Mouse (Mus musculus): ENCODE measurements around the gene Efna1. TPM values are rescaled to one million over a fixed set of nuclear protein-coding genes. Genes with fewer than 3 reads are reported as not detected.

The Efna1 gene
- polyA plus RNA-seq, 1 experiment from 2014 or later: 14.3 TPM

GRCm38 (mm10) chr3:89287286-89287685 is 6.3 kb upstream of the Efna1 start:
- Histone ChIP-seq H3K9me3 (replicated peaks) (no peaks in the 10 kb centered on the region), H3K27ac (no peak overlapping the region), H3K4me1 (peaks cover 4% of the 10 kb centered on the region), H3K9ac (no peak overlapping the region), H3K4me2 (replicated peaks) (no peak overlapping the region), H3K36me3 (no peaks in the 10 kb centered on the region), H3K27me3 (peaks cover 3% of the 10 kb centered on the region; the same call in 1 of the 2 replicates), H3K4me3 (no peak overlapping the region)
- no peak for ATAC-seq (ENCODE audit: low FRiP score)
- 60% methylated on average over 5 of the region's 5 CpGs for WGBS

- no peak overlapping the region for H3K27ac ChIP-seq
- H3K9ac ChIP-seq: no peak overlapping the region
- no peak overlapping the region for H3K4me2 ChIP-seq (replicated peaks)
- no peaks in the 10 kb centered on the region for H3K9me3 ChIP-seq (replicated peaks)
- H3K36me3 ChIP-seq: no peaks in the 10 kb centered on the region
- ATAC-seq (ENCODE audit: low FRiP score): no peak
- H3K4me3 ChIP-seq: no peak overlapping the region
- peaks cover 20% of the 10 kb centered on the region for H3K27me3 ChIP-seq
- peaks cover 14% of the 10 kb centered on the region for H3K4me1 ChIP-seq
- 27% methylated on average over 2 of the region's 2 CpGs for WGBS
Observed at GRCm38 (mm10) chr3:89285526-89285925, 4.6 kb upstream of the Efna1 start.

- Histone ChIP-seq H3K4me2 (replicated peaks) (no peak overlapping the region), H3K4me1 (peaks cover 27% of the 10 kb centered on the region), H3K9me3 (replicated peaks) (no peaks in the 10 kb centered on the region), H3K4me3 (no peak overlapping the region), H3K9ac (no peak overlapping the region), H3K27me3 (peaks cover 28% of the 10 kb centered on the region), H3K27ac (no peak overlapping the region), H3K36me3 (no peaks in the 10 kb centered on the region)
- no peak for ATAC-seq (ENCODE audit: low FRiP score)
- 90% methylated on average over 3 of the region's 3 CpGs for WGBS
Observed at GRCm38 (mm10) chr3:89284261-89284660, 3.3 kb upstream of the Efna1 start.

GRCm38 (mm10) chr3:89282291-89282643 is 1.3 kb upstream of the Efna1 start:
- Histone ChIP-seq H3K4me1 (peaks cover 37% of the 10 kb centered on the region), H3K4me3 (no peak overlapping the region), H3K27me3 (peaks cover 48% of the 10 kb centered on the region), H3K9ac (no peak overlapping the region), H3K4me2 (replicated peaks) (no peak overlapping the region), H3K27ac (no peak overlapping the region), H3K9me3 (replicated peaks) (no peaks in the 10 kb centered on the region), H3K36me3 (no peaks in the 10 kb centered on the region)
- WGBS: 26% methylated on average over 4 of the region's 4 CpGs
- no peak for ATAC-seq (ENCODE audit: low FRiP score)

- Histone ChIP-seq H3K9ac (no peak overlapping the region; the same call in 1 of the 2 replicates), H3K36me3 (no peaks in the 10 kb centered on the region), H3K27me3 (peaks cover 52% of the 10 kb centered on the region), H3K9me3 (replicated peaks) (no peaks in the 10 kb centered on the region), H3K4me1 (peaks cover 40% of the 10 kb centered on the region), H3K4me2 (replicated peaks) (peak overlapping the region; percentile 89), H3K4me3 (peak overlapping the region; percentile 43), H3K27ac (no peak overlapping the region)
- 13% methylated on average over 20 of the region's 20 CpGs for WGBS
- ATAC-seq (ENCODE audit: low FRiP score): no peak
Observed at GRCm38 (mm10) chr3:89281579-89282290, 793 bp upstream of the Efna1 start.

- no peaks in the 10 kb centered on the region for H3K9me3 ChIP-seq (replicated peaks)
- peak overlapping the region; percentile 43 for H3K4me3 ChIP-seq
- peak overlapping the region; percentile 89 for H3K4me2 ChIP-seq (replicated peaks)
- no peak overlapping the region for H3K27ac ChIP-seq
- H3K27me3 ChIP-seq: peaks cover 52% of the 10 kb centered on the region
- H3K4me1 ChIP-seq: peaks cover 39% of the 10 kb centered on the region
- H3K36me3 ChIP-seq: no peaks in the 10 kb centered on the region
- peak; percentile 7 for ATAC-seq (ENCODE audit: low FRiP score)
- under 1% methylated on average over 29 of the region's 29 CpGs for WGBS
- H3K9ac ChIP-seq: peak overlapping the region; percentile 61
Observed at GRCm38 (mm10) chr3:89280050-89280605, 814 bp downstream of the Efna1 start.

- H3K27me3 ChIP-seq: peaks cover 52% of the 10 kb centered on the region
- H3K9ac ChIP-seq: peak overlapping the region; percentile 61
- no peaks in the 10 kb centered on the region for H3K9me3 ChIP-seq (replicated peaks)
- H3K4me2 ChIP-seq (replicated peaks): peak overlapping the region; percentile 89
- H3K4me3 ChIP-seq: peak overlapping the region; percentile 43
- no peaks in the 10 kb centered on the region for H3K36me3 ChIP-seq
- H3K27ac ChIP-seq: peak overlapping the region; percentile 62
- ATAC-seq (ENCODE audit: low FRiP score): peak; percentile 70
- WGBS: 2% methylated on average over 35 of the region's 35 CpGs
- peaks cover 39% of the 10 kb centered on the region for H3K4me1 ChIP-seq
Observed at GRCm38 (mm10) chr3:89279153-89279890, 1.6 kb downstream of the Efna1 start.

GRCm38 (mm10) chr3:89278643-89279042 is 2.3 kb downstream of the Efna1 start:
- Histone ChIP-seq H3K9ac (peak overlapping the region; percentile 61), H3K27me3 (peaks cover 49% of the 10 kb centered on the region), H3K36me3 (no peaks in the 10 kb centered on the region), H3K9me3 (replicated peaks) (no peaks in the 10 kb centered on the region), H3K4me2 (replicated peaks) (peak overlapping the region; percentile 89), H3K27ac (no peak overlapping the region), H3K4me1 (peaks cover 39% of the 10 kb centered on the region), H3K4me3 (peak overlapping the region; percentile 43)
- WGBS: 22% methylated on average over 8 of the region's 8 CpGs
- ATAC-seq (ENCODE audit: low FRiP score): no peak

GRCm38 (mm10) chr3:89278107-89278506 is 2.8 kb downstream of the Efna1 start:
- peaks cover 39% of the 10 kb centered on the region for H3K4me1 ChIP-seq
- H3K9me3 ChIP-seq (replicated peaks): no peaks in the 10 kb centered on the region
- H3K4me3 ChIP-seq: peak overlapping the region; percentile 3; the same call in 1 of the 2 replicates
- peak overlapping the region; percentile 61; the same call in 1 of the 2 replicates for H3K9ac ChIP-seq
- peaks cover 49% of the 10 kb centered on the region for H3K27me3 ChIP-seq
- H3K4me2 ChIP-seq (replicated peaks): peak overlapping the region; percentile 89
- 77% methylated on average over 7 of the region's 7 CpGs for WGBS
- H3K36me3 ChIP-seq: no peaks in the 10 kb centered on the region
- ATAC-seq (ENCODE audit: low FRiP score): no peak
- H3K27ac ChIP-seq: no peak overlapping the region

- Histone ChIP-seq H3K9ac (peak overlapping the region; percentile 47; the same call in 1 of the 2 replicates), H3K27me3 (peaks cover 49% of the 10 kb centered on the region), H3K4me2 (replicated peaks) (peak overlapping the region; percentile 89), H3K4me3 (peak overlapping the region; percentile 12; the same call in 1 of the 2 replicates), H3K4me1 (peaks cover 39% of the 10 kb centered on the region), H3K36me3 (no peaks in the 10 kb centered on the region), H3K9me3 (replicated peaks) (no peaks in the 10 kb centered on the region), H3K27ac (peak overlapping the region; percentile 49; the same call in 1 of the 2 replicates)
- 49% methylated on average over 14 of the region's 14 CpGs for WGBS
- ATAC-seq (ENCODE audit: low FRiP score): no peak
Observed at GRCm38 (mm10) chr3:89277281-89278021, 3.5 kb downstream of the Efna1 start.

- Histone ChIP-seq H3K36me3 (no peaks in the 10 kb centered on the region), H3K9me3 (replicated peaks) (no peaks in the 10 kb centered on the region), H3K9ac (no peak overlapping the region), H3K27me3 (peaks cover 37% of the 10 kb centered on the region), H3K4me2 (replicated peaks) (no peak overlapping the region), H3K4me1 (peaks cover 33% of the 10 kb centered on the region), H3K27ac (no peak overlapping the region), H3K4me3 (no peak overlapping the region)
- 91% methylated on average over 13 of the region's 13 CpGs for WGBS
- ATAC-seq (ENCODE audit: low FRiP score): no peak
Observed at GRCm38 (mm10) chr3:89276061-89276460, 4.9 kb downstream of the Efna1 start.

GRCm38 (mm10) chr3:89271760-89272159 is 9.2 kb downstream of the Efna1 start:
- WGBS: 67% methylated on average over 6 of the region's 6 CpGs
- no peak overlapping the region for H3K9ac ChIP-seq

More at GRCm38 (mm10) chr3:89271760-89272159, 9.2 kb downstream of the Efna1 start:
- Histone ChIP-seq H3K4me3 (no peak overlapping the region), H3K27me3 (no peaks in the 10 kb centered on the region; the same call in 1 of the 2 replicates), H3K9me3 (replicated peaks) (no peaks in the 10 kb centered on the region), H3K4me2 (replicated peaks) (no peak overlapping the region), H3K4me1 (peaks cover 29% of the 10 kb centered on the region), H3K36me3 (no peaks in the 10 kb centered on the region), H3K27ac (no peak overlapping the region)
- ATAC-seq (ENCODE audit: low FRiP score): no peak
